Mouse (Mus musculus) lung, embryonic 15.5 days (tissue): ENCODE results near the gene Usp25. TPM values are rescaled to one million over a fixed set of nuclear protein-coding genes. Genes with fewer than 3 reads are reported as not detected.
A peak's percentile ranks its signal among the peaks of the same experiment; 100 is the strongest.

Source experiments
- ATAC-seq: fragments of 200-750 bp; cut with Nextera tagmentation; 2 replicates; pipeline ENCODE4 v1.8.0; 2017; ENCODE audit warnings: moderate number of reproducible peaks, borderline replicate concordance; ENCODE audit not compliant: low FRiP score, low TSS enrichment; ENCODE audit errors: extremely low read depth
- H3K27ac ChIP-seq: fragments of 300-500 bp; sonication (generic); 2 replicates; pipeline ENCODE4 v1.5.1; 2015; ENCODE audit warnings: moderate library complexity, mild to moderate bottlenecking, inconsistent platforms
- H3K27me3 ChIP-seq: fragments of 300-500 bp; sonication (generic); 2 replicates; pipeline ENCODE4 v1.6.1; 2015; ENCODE audit warnings: inconsistent platforms
- H3K36me3 ChIP-seq: fragments of 300-500 bp; sonication (generic); 2 replicates; pipeline ENCODE4 v1.6.1; 2015; ENCODE audit warnings: inconsistent platforms
- H3K4me1 ChIP-seq: fragments of 300-500 bp; sonication (generic); 2 replicates; pipeline ENCODE4 v1.6.1; 2015; ENCODE audit warnings: inconsistent platforms
- H3K4me2 ChIP-seq: fragments of 300-500 bp; sonication (generic); 2 replicates; pipeline ENCODE4 v1.6.1; 2015; ENCODE audit warnings: inconsistent platforms, mild to moderate bottlenecking, moderate library complexity
- H3K4me3 ChIP-seq: fragments of 300-500 bp; sonication (generic); 2 replicates; pipeline ENCODE4 v1.5.1; 2015; ENCODE audit warnings: mild to moderate bottlenecking, inconsistent platforms
- H3K9ac ChIP-seq: fragments of 300-500 bp; sonication (generic); 2 replicates; pipeline ENCODE4 v1.6.1; 2015; ENCODE audit warnings: inconsistent platforms
- H3K9me3 ChIP-seq: fragments of 300-500 bp; sonication (generic); 2 replicates; pipeline ENCODE4 v1.6.1; 2016; ENCODE audit warnings: inconsistent platforms
- WGBS: fragments of 180-500 bp; shearing (Covaris S2); methylation state at CpG from one replicate; pipeline ENCODE4 v1.1.7; 2015; 5-methylcytosine and 5-hydroxymethylcytosine counted together
- polyA plus RNA-seq: library from polyadenylated mRNA; unstranded; fragments of >200 nt; fragmentation: Nextera tagmentation; extraction: Ambion mirVana; gene quantifications from 2 replicates; pipeline ENCODE4 v1.2.1, GENCODE M21; 2015

Gene Usp25
- polyA plus RNA-seq, 1 experiment from 2014 or later: 20.4 TPM

DNA sequence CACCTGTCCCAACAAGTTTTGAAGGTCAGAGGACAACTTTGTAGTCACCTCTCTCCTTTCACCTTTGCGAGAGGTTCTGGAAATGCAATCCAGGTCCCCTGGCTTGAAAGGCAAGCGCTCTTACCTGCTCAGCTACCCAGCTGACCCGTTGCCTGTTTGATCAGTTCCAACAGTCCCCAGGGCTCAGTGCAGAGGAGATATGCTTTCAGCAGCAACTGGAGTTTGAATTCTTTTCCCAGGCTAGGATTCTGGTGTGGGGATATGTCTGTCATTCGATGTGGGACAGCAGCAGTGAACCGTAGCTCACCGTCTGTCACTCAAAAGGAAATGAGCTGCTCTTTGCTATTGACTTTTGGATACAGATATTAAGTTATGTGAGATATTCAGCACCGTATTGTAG, 4.4 kb downstream of the Usp25 start:
- no peaks in the 10 kb centered on the region for H3K27me3 ChIP-seq
- ATAC-seq: no peak
- no peak overlapping the region for H3K4me2 ChIP-seq
- H3K36me3 ChIP-seq: no peaks in the 10 kb centered on the region
- no peak overlapping the region for H3K27ac ChIP-seq
- H3K9ac ChIP-seq: no peak overlapping the region
- H3K4me1 ChIP-seq: peaks cover 32% of the 10 kb centered on the region
- no peaks in the 10 kb centered on the region for H3K9me3 ChIP-seq
- no peak overlapping the region for H3K4me3 ChIP-seq
- 77% methylated on average over 7 of the region's 7 CpGs for WGBS

DNA sequence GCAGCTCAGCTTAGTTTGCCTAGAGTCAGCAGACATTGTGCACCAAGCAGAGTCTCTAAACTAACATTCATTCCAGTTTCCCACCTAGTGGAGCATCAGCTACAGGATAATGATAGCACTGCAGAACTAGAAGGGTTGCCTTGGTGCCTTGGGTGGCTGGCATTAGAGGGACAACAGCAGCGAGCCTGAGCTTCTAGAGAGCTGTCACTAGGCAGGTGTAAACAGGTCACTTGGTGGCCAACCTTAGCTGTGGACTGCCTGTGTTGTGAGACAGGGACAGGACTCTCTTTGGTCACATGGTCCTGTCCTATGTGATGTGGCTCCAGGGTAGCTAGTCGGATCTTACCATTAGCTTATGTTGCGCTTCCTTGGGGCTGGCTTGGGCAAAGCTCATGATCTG, 6.7 kb downstream of the Usp25 start:
- WGBS: 61% methylated on average over 3 of the region's 3 CpGs
- H3K27ac ChIP-seq: no peak overlapping the region
- H3K36me3 ChIP-seq: peaks cover 10% of the 10 kb centered on the region
- H3K27me3 ChIP-seq: no peaks in the 10 kb centered on the region
- H3K9ac ChIP-seq: no peak overlapping the region
- peaks cover 27% of the 10 kb centered on the region for H3K4me1 ChIP-seq
- H3K4me3 ChIP-seq: no peak overlapping the region
- ATAC-seq: no peak
- no peak overlapping the region for H3K4me2 ChIP-seq
- peaks cover 3% of the 10 kb centered on the region; the same call in 1 of the 2 replicates for H3K9me3 ChIP-seq

DNA sequence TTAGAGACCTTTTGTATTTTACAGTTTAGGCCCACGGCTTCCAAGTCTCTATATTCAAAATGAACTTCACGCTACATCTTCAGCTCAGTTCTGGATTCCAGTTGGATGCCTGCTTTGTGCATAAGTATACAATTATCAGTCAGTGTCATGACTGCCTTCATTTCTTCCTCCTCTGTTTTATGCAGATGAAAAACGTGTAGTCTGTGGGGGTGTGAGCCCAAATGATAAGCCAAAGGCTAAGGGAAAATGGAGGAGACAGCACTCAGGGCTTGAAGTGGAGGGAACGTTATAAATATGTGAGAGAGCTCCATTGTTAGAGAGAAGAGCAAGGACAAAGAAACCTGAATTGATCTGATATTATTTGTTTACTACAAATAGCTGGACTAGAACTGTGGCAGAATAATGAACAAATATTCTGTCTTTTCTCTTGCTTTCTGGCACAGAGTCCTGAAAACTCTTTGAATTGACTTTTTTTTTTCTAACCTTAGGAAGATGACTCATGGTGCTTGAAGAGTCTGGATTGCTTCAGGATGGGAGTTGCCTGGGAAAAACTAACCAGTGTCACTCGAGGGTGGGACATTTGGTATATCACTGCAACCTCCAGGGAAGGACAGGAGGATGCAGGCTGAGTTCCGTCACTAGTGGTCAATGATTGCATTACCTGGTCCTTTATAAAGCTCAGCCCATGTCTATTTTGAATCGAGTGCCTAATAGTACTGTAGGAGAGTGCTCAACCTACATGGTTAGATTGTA, 10.3 kb downstream of the Usp25 start:
- peaks cover 28% of the 10 kb centered on the region for H3K4me1 ChIP-seq
- H3K36me3 ChIP-seq: peaks cover 11% of the 10 kb centered on the region
- no peak overlapping the region for H3K9ac ChIP-seq
- peaks cover 3% of the 10 kb centered on the region; the same call in 1 of the 2 replicates for H3K9me3 ChIP-seq
- no peak for ATAC-seq
- H3K4me2 ChIP-seq: no peak overlapping the region
- no peak overlapping the region for H3K27ac ChIP-seq
- WGBS: 80% methylated on average over 7 of the region's 7 CpGs
- H3K27me3 ChIP-seq: no peaks in the 10 kb centered on the region
- no peak overlapping the region for H3K4me3 ChIP-seq

DNA sequence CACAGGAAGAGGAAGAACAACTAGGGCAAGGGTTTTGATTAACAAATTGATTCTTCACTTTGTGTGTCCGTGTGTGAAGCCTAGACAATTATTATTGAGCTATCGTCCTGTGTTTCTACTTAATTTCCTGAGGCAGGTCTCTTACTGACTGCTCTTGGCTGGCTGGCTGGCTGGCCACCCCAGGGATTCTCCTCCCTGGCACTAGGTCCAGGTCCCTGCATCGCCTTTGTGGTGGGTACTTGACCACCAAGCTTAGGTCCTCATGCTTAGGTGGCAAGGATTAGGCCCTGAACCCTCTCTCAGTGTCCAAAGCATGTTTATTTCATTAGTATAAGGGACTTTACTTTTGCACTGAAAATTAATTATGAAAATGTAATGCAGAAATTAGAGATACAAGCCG, 12.6 kb downstream of the Usp25 start:
- Histone ChIP-seq H3K27ac (no peak overlapping the region), H3K4me1 (peaks cover 33% of the 10 kb centered on the region), H3K4me3 (no peak overlapping the region), H3K9ac (no peak overlapping the region), H3K9me3 (peaks cover 3% of the 10 kb centered on the region; the same call in 1 of the 2 replicates), H3K36me3 (peaks cover 11% of the 10 kb centered on the region), H3K27me3 (no peaks in the 10 kb centered on the region), H3K4me2 (no peak overlapping the region)
- WGBS: 93% methylated on average over 4 of the region's 4 CpGs
- ATAC-seq: no peak

DNA sequence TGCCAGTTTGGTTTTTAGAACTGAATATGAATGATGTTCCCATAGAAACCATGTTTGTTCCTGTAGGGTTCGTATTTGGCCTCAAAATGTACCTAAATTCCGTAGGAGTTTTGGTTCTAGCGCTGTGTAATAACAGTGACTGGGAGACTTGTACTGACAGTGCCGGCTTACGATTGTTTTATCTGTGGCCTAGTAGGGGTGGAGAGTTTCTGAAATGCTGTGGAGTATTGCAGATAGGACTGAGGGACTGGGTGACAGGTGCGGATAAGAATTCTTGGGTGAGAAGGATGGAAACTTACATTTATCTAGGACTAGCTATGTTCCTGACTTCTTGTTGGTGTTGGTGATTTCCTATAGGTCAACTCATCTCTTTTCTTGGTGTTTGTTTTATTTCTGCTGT, 13.4 kb downstream of the Usp25 start:
- WGBS: 84% methylated on average over 6 of the region's 6 CpGs
- no peaks in the 10 kb centered on the region for H3K27me3 ChIP-seq
- H3K4me3 ChIP-seq: no peak overlapping the region
- peaks cover 11% of the 10 kb centered on the region for H3K36me3 ChIP-seq
- ATAC-seq: no peak
- H3K4me1 ChIP-seq: peaks cover 33% of the 10 kb centered on the region
- no peak overlapping the region for H3K4me2 ChIP-seq
- peaks cover 3% of the 10 kb centered on the region; the same call in 1 of the 2 replicates for H3K9me3 ChIP-seq
- H3K9ac ChIP-seq: no peak overlapping the region
- H3K27ac ChIP-seq: no peak overlapping the region

DNA sequence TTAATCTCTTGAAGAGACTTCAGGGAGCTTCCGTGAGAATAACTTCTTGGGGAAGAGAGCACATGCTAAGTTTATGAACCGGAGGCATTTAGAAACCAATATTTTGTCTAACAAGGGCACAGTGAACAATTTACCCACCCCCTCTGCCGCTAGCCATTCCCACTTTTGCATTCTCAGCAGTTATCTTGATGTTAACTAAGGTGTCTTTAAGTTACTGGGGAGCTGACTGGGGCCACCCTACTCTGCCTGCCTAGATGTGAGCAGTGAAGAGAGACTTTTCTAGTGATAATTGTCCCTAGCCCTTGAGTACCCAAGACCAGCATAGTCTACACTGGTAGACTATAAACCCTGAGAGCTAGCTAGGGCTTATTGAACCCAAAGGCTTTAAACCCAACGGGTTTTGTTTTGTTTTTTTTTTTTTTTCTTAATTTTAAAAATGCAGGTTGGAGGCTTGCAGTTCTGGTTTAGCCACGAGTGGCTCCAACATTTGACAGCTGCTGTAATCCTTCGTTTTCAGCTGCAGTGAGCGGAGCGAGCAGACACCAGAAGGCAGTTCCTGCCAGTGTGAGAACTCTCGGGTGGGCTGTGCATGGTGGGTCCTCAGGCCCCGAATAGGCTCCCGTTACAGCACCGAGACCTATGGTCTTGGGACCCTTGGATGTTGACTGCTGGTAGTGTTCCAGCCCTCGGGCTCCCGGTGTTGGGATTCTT, 14.6 kb downstream of the Usp25 start:
- no peaks in the 10 kb centered on the region for H3K27me3 ChIP-seq

DNA sequence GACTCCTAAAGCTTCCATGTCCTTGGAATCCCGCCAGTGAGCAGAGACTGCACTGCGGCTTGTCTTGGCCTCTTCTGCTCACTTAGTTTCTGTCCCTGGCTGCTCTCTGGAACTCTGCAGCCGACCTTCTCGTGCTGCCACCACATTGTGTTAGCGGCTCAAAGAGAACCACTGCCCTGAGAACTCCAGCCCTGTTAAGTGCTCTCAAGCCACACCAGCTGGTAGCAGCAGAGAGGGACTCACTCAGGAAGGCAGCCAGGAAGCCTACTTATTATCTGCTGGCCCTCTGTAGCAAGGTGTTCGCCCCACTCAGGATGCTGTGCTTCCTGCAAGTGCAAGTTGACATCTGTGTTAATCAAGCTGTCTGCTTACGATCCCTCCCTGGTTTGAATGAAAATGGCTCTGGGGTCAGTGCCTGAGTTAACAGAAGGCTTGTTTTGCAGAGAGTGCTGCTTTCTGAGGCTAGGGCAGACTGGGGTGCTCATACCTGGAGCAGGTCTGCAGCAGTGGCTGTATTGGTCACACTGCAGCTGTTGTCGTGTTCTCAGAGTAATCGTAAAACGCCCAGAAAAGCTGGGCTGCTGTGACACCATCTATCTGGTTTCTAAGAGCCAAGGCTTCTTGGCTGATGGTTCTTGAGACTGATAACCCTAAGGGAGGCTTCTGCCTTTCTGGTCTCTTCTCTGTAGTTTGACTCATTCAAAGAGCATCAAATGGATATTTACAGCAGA, 15.3 kb downstream of the Usp25 start:
- Histone ChIP-seq H3K9me3 (peaks cover 3% of the 10 kb centered on the region; the same call in 1 of the 2 replicates), H3K4me1 (peaks cover 33% of the 10 kb centered on the region), H3K27me3 (no peaks in the 10 kb centered on the region), H3K4me2 (peak overlapping the region; percentile 48), H3K27ac (peak overlapping the region; percentile 54; the same call in 1 of the 2 replicates), H3K36me3 (peaks cover 11% of the 10 kb centered on the region), H3K4me3 (peak overlapping the region; percentile 19; the same call in 1 of the 2 replicates), H3K9ac (no peak overlapping the region)
- ATAC-seq: peak; percentile 85; the same call in 1 of the 2 replicates
- WGBS: 31% methylated on average over 10 of the region's 10 CpGs

More for the DNA sequence above, 14.6 kb downstream of the Usp25 start:
- no peak overlapping the region for H3K9ac ChIP-seq
- ATAC-seq: no peak; the same call in 1 of the 2 replicates
- H3K9me3 ChIP-seq: peaks cover 3% of the 10 kb centered on the region; the same call in 1 of the 2 replicates
- peaks cover 11% of the 10 kb centered on the region for H3K36me3 ChIP-seq
- peaks cover 33% of the 10 kb centered on the region for H3K4me1 ChIP-seq
- H3K27ac ChIP-seq: peak overlapping the region; percentile 54; the same call in 1 of the 2 replicates
- 43% methylated on average over 14 of the region's 14 CpGs for WGBS
- H3K4me2 ChIP-seq: peak overlapping the region; percentile 48
- peak overlapping the region; percentile 19; the same call in 1 of the 2 replicates for H3K4me3 ChIP-seq

DNA sequence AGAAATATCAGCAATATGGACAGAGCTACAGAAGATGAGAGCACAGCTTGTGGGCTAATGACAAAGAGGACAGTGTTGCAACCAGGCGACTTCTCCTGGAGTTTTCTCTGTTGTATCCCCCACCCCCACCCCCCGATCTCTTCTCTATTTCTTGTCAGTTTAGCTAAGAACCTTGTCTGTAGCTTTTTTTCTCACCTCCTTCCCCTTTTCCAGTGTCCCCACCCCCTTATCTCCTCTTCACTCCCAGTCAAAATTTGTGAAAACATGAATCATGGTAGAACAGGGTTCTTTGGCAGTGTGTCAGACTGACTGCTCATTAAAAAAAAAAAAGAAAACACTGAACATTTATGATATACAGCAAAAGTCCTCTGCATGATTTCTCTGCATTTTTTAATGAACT, 16.9 kb downstream of the Usp25 start:
- Histone ChIP-seq H3K9me3 (no peaks in the 10 kb centered on the region), H3K27ac (no peak overlapping the region), H3K4me2 (no peak overlapping the region), H3K4me1 (peaks cover 33% of the 10 kb centered on the region), H3K36me3 (no peaks in the 10 kb centered on the region), H3K4me3 (no peak overlapping the region), H3K27me3 (no peaks in the 10 kb centered on the region), H3K9ac (no peak overlapping the region)
- no peak for ATAC-seq
- 21% methylated on average over 2 of the region's 2 CpGs for WGBS

DNA sequence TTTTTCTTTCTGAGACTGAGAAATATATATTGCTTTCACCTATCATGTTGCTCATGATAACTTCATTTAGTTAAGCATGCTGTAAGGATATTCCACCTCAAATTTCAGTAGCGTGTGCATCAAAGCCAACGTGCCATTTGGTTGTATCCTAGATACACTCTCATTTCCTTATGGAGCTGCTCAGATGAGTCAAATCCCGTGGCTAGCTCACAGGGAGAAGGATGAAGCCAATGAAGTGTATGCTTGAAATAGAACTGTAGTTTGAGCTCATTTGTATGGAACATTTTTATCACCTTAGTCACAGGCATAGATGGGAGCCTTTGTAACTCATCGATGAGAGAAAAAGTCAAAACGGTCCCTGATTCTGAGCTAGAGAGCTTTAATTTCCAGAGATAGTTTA, 20.8 kb downstream of the Usp25 start:
- H3K36me3 ChIP-seq: peaks cover 9% of the 10 kb centered on the region
- H3K27me3 ChIP-seq: no peaks in the 10 kb centered on the region
- H3K4me2 ChIP-seq: no peak overlapping the region
- H3K9me3 ChIP-seq: no peaks in the 10 kb centered on the region
- no peak overlapping the region for H3K27ac ChIP-seq
- H3K9ac ChIP-seq: no peak overlapping the region
- WGBS: 87% methylated on average over 5 of the region's 5 CpGs
- ATAC-seq: no peak
- no peak overlapping the region for H3K4me3 ChIP-seq
- peaks cover 14% of the 10 kb centered on the region for H3K4me1 ChIP-seq

DNA sequence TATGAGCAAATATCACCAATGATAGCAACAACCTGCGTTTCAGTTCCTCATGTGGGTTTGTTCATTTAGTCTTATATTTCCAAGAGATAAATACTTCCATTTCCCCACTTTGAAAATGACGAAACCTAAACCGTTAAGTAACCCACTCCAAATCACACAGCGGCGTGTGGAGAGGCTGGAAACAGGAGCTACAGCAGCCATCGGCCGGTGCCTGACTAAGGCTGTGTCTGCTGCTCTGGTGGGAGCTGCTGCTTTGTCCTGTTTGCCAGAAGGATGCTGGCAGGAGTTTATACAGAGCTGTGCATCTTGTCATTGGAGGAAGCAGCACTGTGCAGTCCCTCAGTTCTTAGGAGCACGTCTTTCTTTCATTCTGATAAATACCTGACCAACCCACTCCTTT, 21.2 kb downstream of the Usp25 start:
- no peaks in the 10 kb centered on the region for H3K9me3 ChIP-seq
- H3K9ac ChIP-seq: no peak overlapping the region
- H3K4me1 ChIP-seq: peaks cover 9% of the 10 kb centered on the region
- H3K27me3 ChIP-seq: no peaks in the 10 kb centered on the region
- ATAC-seq: no peak
- 75% methylated on average over 8 of the region's 8 CpGs for WGBS
- no peak overlapping the region for H3K27ac ChIP-seq
- H3K4me3 ChIP-seq: no peak overlapping the region
- H3K4me2 ChIP-seq: no peak overlapping the region
- peaks cover 9% of the 10 kb centered on the region for H3K36me3 ChIP-seq

DNA sequence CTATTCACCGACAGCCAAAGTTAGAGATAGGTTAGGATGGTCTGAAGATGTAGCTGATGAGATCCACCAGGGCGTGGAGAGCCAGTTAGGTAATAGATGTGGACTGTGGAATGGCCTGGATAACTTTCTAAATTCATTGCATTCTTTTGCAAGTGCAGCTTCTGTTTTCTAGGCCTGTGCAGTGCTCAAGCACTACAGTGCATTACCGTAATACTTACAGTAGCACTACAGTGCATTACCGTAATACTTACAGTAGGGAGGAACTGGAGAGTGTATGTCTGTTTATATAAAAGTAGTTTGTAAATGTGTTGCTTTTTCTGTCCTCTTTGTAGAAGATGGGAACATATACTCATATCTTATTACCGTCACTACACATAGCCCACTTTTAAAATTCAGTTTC, 28.1 kb downstream of the Usp25 start:
- no peak overlapping the region for H3K27ac ChIP-seq
- H3K36me3 ChIP-seq: peaks cover 9% of the 10 kb centered on the region
- no peak for ATAC-seq
- no peak overlapping the region for H3K4me2 ChIP-seq
- no peaks in the 10 kb centered on the region for H3K4me1 ChIP-seq
- H3K27me3 ChIP-seq: no peaks in the 10 kb centered on the region
- no peak overlapping the region for H3K9ac ChIP-seq
- WGBS: 77% methylated on average over 5 of the region's 5 CpGs
- H3K4me3 ChIP-seq: no peak overlapping the region
- no peaks in the 10 kb centered on the region for H3K9me3 ChIP-seq
